Mouse (Mus musculus): ENCODE measurements around the gene Olfr1138.

Gene Olfr1138

DNA sequence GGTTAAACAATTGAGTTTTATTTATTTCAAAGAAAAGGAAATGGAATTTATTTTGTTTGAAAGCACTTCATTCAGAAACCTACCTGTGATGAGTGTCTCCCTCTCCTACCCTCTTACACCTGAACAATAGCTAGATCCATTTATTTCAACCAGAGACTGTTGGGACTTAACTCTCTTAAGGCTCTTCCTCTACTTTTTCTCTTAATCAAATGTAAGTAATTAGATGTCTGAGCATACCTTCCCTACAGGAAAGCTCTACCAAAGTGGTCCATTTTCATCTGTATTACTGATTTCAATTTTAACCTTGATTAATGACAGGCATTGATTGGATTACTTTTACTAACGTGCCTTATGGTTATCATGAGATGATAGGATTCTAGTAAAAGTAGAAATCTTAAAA lies at the start of gene Olfr1138:
TSS of gene Olfr1138 (minus strand) at position 101 of the 400 bp plus-strand sequence.
- DNase-seq: no peak

GRCm38 (mm10) chr2:87779183-87779582 lies 39.4 kb upstream of the Olfr1138 start, which contains the start of gene Olfr152:
Olfr152 (plus strand) TSS chr2:87779483.
- DNase-seq: no peak

GRCm38 (mm10) chr2:87776143-87776542 lies 36.4 kb upstream of the Olfr1138 start:
- DNase-seq: no peak

DNA sequence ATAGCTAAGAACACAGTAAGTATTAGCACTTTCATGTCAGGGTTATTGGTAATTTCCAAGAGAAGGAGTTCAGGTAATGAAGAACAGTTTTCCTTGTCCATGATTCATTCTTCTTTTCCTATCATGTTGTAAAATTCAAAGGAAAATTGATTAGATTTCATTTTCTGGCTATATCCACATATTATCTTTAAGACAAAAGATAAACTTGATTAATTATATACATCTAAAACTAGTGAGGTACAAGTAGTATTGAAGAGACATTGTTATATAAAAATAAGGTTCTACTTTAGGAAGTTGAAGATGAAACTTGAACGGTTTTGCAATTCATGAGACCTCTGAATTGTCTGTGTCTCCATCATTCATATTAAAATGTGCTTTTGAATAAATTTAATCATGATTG lies 14.1 kb upstream of the Olfr1138 start, which contains the start of gene Olfr1141:
TSS of gene Olfr1141 (minus strand) at position 101 of the 400 bp plus-strand sequence.
- DNase-seq: no peak

DNA sequence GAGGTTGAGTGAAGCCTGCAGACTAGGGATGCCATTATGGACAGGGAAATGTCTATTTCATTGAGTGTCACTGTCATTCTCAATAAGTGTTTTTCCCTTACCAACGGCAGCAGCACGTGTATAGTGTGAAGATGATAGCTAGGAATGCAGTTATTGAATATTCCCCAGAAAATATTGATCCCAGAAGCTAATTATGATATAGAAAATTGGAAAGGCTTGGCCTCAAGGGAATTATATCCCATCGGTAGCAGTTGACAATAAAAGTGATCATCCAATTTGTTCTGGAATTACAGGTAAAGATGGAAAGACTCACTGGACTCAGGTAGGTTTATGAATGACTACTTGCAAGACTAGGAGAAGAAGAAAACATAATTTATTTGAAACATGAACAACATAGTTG lies 3.7 kb upstream of the Olfr1138 start, which contains the start of gene Olfr1140:
TSS of gene Olfr1140 (plus strand) at position 301 of the 400 bp plus-strand sequence.
- DNase-seq: no peak

- no peak for DNase-seq
Observed at GRCm38 (mm10) chr2:87713079-87713478, 26.7 kb downstream of the Olfr1138 start, which contains the start of gene Olfr1137. Olfr1137 (minus strand) TSS chr2:87713179.

DNA sequence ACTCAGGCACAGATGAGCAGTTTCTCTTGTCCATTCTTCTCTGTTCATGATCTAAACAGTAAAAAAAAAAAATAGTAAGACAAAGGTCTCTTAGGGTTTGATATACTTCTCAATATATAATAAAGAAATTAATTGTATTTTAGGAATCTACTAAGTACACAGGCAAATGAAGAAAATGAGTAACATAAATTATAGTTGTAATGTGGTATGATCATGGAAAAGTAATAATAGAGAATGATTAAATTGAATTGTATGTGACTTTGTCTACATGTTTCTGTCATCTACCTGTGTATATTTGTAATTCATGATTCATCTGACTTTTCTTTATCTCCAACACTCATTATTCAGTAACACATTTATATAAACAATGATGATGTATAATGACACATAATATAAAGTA lies 45.9 kb downstream of the Olfr1138 start, which contains the start of gene Olfr1136:
TSS of gene Olfr1136 (minus strand) at position 101 of the 400 bp plus-strand sequence.
- no peak for DNase-seq

All from lung, postnatal 10 days (tissue).